Mouse (Mus musculus): ENCODE measurements around the gene Lars2. TPM values are rescaled to one million over a fixed set of nuclear protein-coding genes. Genes with fewer than 3 reads are reported as not detected.

Lars2 gene
- polyA plus RNA-seq, 1 experiment from 2014 or later: 1,217 TPM

DNA sequence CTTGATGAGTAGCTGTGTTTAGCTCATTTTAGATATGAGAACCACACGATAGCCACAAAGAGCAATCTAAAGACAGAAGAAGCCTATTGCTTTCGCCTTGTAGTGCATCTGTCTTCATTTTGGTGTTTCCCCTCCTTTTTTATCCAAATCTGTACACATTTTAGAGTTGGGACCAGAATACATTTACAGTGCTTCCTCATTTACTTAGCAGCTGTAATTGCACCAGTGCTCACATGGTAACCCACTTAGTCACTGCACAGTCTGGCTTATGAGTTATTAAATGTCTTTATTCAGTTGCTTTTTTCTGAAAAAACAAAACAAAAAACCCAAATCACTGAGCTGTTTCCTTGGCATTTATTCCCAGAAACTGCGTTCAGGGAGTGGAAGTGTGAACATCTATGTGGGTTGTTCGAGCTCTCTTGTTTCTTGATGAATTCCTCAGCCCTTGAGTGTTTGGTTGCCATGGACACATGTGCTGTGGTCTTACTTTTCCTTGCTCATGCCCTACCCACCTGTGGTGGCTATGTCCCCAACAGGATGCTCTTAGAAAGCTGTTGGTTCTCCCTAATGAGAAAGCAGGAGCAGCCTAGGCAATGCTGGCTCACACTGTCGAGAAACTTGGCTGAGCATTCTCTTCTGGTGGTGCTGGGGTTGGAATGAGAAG, 136.6 kb downstream of the Lars2 start:
- no peaks in the 10 kb centered on the region for H3K4me1 ChIP-seq (replicated peaks; ENCODE audit: control insufficient read depth, insufficient read depth, low read length)
- H3K36me3 ChIP-seq (ENCODE audit: control insufficient read depth, insufficient read depth, low read length): peaks cover 5% of the 10 kb centered on the region
- no peaks in the 10 kb centered on the region for H3K9me3 ChIP-seq (ENCODE audit: control insufficient read depth, low read length)
- WGBS: 86% methylated on average over 5 of the region's 5 CpGs
- ATAC-seq (replicated peaks; ENCODE audit: low FRiP score): no peak
- no peak overlapping the region for H3K9ac ChIP-seq (ENCODE audit: low read depth, low read length)
- no peak overlapping the region for H3K4me2 ChIP-seq
- no peaks in the 10 kb centered on the region for H3K27me3 ChIP-seq (replicated peaks; ENCODE audit: control insufficient read depth, insufficient read depth, low read length)
- no peak for DNase-seq (ENCODE audit: low spot score)
- H3K4me3 ChIP-seq (ENCODE audit: low read depth, low read length): no peak overlapping the region
- H3K27ac ChIP-seq (ENCODE audit: low read depth, low read length): no peak overlapping the region

DNA sequence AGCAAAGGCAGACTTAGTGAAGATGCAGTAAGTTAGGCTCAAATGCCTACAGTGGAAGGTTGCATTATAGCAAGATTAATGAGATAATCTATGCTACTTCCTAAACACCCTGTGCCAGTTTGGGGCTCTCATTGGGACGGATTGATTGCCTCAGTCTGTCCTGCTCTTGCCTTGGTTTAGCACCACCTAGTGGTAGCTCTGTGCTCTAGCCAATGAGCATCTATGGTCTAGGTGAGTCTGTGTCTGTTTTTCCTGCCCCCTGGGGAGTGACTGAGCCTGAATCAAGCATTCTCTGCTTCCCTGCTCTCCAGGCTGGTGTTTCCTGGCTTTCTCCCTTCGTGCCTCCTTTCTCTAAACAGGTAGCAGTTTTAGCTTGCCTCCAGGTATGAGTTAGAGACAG, 137.6 kb downstream of the Lars2 start:
- DNase-seq (ENCODE audit: low spot score) (no peak), ATAC-seq (replicated peaks; ENCODE audit: low FRiP score) (peak; percentile 71)
- WGBS: 10% methylated on average over 2 of the region's 2 CpGs

DNA sequence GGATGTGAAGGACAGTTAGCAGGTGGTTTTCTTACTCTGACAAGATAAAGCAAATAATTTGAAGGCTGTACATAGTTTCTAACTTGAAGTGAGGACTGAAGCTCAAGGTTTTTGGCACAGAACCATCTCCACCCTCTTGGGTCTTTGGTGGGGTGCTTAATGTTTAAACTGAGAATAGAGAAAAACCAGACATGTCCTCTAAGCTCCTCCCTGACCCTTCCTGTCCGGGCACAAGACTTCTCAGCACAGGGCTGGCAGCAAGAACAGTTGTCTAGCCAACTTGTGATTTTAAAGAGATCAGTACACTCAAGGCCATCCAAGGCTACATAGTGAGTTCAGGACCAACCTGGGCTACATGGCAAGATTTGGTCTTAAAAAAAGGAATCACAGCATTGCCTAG, 138.9 kb downstream of the Lars2 start:
- DNase-seq (ENCODE audit: low spot score) (no peak), ATAC-seq (replicated peaks; ENCODE audit: low FRiP score) (no peak)
- Histone ChIP-seq H3K4me1 (replicated peaks; ENCODE audit: control insufficient read depth, insufficient read depth, low read length) (no peaks in the 10 kb centered on the region), H3K27me3 (replicated peaks; ENCODE audit: control insufficient read depth, insufficient read depth, low read length) (no peaks in the 10 kb centered on the region), H3K27ac (ENCODE audit: low read depth, low read length) (no peak overlapping the region), H3K4me3 (ENCODE audit: low read depth, low read length) (no peak overlapping the region), H3K36me3 (ENCODE audit: control insufficient read depth, insufficient read depth, low read length) (peaks cover 4% of the 10 kb centered on the region), H3K9ac (ENCODE audit: low read depth, low read length) (no peak overlapping the region), H3K9me3 (ENCODE audit: control insufficient read depth, low read length) (no peaks in the 10 kb centered on the region), H3K4me2 (no peak overlapping the region)
- WGBS: 61% methylated on average over 1 of the region's 1 CpGs

More for the DNA sequence above, 137.6 kb downstream of the Lars2 start:
- H3K4me1 ChIP-seq (replicated peaks; ENCODE audit: control insufficient read depth, insufficient read depth, low read length): no peaks in the 10 kb centered on the region
- no peak overlapping the region for H3K27ac ChIP-seq (ENCODE audit: low read depth, low read length)
- H3K9ac ChIP-seq (ENCODE audit: low read depth, low read length): no peak overlapping the region
- H3K4me2 ChIP-seq: no peak overlapping the region
- H3K27me3 ChIP-seq (replicated peaks; ENCODE audit: control insufficient read depth, insufficient read depth, low read length): no peaks in the 10 kb centered on the region
- no peak overlapping the region for H3K4me3 ChIP-seq (ENCODE audit: low read depth, low read length)
- peaks cover 5% of the 10 kb centered on the region for H3K36me3 ChIP-seq (ENCODE audit: control insufficient read depth, insufficient read depth, low read length)
- no peaks in the 10 kb centered on the region for H3K9me3 ChIP-seq (ENCODE audit: control insufficient read depth, low read length)

DNA sequence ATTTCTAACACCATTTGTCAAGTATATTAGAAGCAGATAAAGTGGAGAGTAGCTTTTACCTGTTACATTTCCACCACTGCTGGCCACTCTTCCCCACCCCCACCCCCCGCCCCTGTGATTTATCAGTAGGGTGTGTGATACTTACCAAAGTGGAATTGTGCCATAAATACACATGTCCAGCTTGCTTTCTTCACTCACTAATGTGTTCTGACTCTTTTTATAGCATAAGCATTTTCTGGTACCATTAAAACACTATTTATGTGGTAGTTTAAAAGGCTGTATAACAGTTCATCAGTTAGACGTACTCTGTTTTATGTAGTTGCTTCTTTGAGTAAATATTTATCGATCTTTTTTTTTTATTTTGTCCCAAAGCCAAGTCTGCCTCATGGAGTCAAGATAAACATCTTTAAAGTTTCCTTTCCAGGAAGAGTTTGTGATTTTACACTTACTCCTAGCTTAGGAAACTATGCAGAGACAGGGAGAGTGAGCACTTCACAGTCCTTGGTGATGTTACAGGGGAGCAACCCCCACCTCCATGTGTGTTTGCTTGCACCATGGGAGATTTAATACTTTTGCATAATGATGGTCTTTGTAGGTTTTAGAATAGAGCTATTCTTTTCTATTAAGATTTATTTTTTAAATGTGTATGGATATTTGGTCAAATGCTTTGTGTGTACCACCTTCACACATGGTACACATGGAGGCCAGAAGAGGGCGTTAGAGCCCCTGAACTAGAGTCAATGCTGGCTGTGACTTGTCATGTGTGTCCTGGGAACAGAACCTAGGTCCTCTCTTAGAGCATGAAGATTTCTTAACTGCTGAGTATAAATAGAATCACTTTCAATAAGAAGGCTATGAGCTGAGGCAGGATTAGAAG, 139.8 kb downstream of the Lars2 start:
- Histone ChIP-seq H3K9ac (ENCODE audit: low read depth, low read length) (no peak overlapping the region), H3K4me2 (no peak overlapping the region), H3K36me3 (ENCODE audit: control insufficient read depth, insufficient read depth, low read length) (peaks cover 10% of the 10 kb centered on the region), H3K27ac (ENCODE audit: low read depth, low read length) (no peak overlapping the region), H3K4me3 (ENCODE audit: low read depth, low read length) (no peak overlapping the region), H3K27me3 (replicated peaks; ENCODE audit: control insufficient read depth, insufficient read depth, low read length) (no peaks in the 10 kb centered on the region), H3K9me3 (ENCODE audit: control insufficient read depth, low read length) (no peaks in the 10 kb centered on the region), H3K4me1 (replicated peaks; ENCODE audit: control insufficient read depth, insufficient read depth, low read length) (no peaks in the 10 kb centered on the region)
- no peak for DNase-seq (ENCODE audit: low spot score)
- WGBS: 76% methylated on average over 4 of the region's 4 CpGs
- no peak for ATAC-seq (replicated peaks; ENCODE audit: low FRiP score)

DNA sequence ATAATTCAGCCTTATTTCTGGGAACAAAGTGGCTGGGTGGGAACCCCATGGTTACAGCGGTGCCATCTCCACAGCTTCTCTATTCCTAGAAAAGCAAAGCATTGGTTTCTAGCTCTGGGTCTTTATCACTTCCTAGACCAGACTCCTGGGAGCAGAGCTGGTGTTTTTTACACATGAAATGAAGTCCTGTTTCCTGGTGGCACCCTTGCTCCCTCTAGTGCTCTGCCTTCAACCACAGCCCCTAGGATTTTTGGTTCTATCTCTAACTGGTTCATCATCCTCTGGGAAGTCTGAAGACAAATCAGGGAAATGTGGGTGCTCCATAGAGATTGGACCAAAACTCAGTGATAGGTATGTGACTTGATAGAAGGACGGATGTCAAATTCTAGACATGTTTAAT, 140.7 kb downstream of the Lars2 start:
- H3K9me3 ChIP-seq (ENCODE audit: control insufficient read depth, low read length): no peaks in the 10 kb centered on the region
- H3K27me3 ChIP-seq (replicated peaks; ENCODE audit: control insufficient read depth, insufficient read depth, low read length): no peaks in the 10 kb centered on the region
- no peaks in the 10 kb centered on the region for H3K4me1 ChIP-seq (replicated peaks; ENCODE audit: control insufficient read depth, insufficient read depth, low read length)
- ATAC-seq (replicated peaks; ENCODE audit: low FRiP score) (no peak), DNase-seq (ENCODE audit: low spot score) (no peak)
- WGBS: 80% methylated on average over 2 of the region's 2 CpGs
- H3K27ac ChIP-seq (ENCODE audit: low read depth, low read length): no peak overlapping the region
- H3K36me3 ChIP-seq (ENCODE audit: control insufficient read depth, insufficient read depth, low read length): peaks cover 16% of the 10 kb centered on the region
- no peak overlapping the region for H3K4me3 ChIP-seq (ENCODE audit: low read depth, low read length)
- no peak overlapping the region for H3K9ac ChIP-seq (ENCODE audit: low read depth, low read length)
- no peak overlapping the region for H3K4me2 ChIP-seq

DNA sequence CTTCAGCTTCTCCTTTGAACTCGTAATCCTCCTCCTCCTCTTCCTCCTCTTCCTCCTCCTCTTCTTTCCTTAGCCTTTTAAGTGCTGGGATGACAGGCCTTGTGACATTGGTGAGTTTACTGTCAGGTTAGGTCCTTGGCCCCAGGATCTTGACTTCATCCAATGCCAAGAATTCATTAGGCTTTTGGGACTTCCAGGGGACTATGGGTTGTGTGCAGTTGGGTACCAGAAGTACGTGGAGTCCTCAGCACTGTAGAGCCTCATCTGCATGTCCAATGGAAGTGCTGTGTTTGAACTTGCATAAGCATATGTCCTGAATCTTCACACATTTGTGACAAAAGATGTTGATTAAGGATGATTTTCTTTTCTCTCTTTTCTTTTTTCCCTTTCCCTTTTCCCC, 142.3 kb downstream of the Lars2 start:
- H3K4me1 ChIP-seq (replicated peaks; ENCODE audit: control insufficient read depth, insufficient read depth, low read length): no peaks in the 10 kb centered on the region
- H3K36me3 ChIP-seq (ENCODE audit: control insufficient read depth, insufficient read depth, low read length): peaks cover 17% of the 10 kb centered on the region; the same call in 1 of the 2 replicates
- no peak overlapping the region for H3K9ac ChIP-seq (ENCODE audit: low read depth, low read length)
- H3K4me3 ChIP-seq (ENCODE audit: low read depth, low read length): no peak overlapping the region
- no peak overlapping the region for H3K27ac ChIP-seq (ENCODE audit: low read depth, low read length)
- H3K4me2 ChIP-seq: no peak overlapping the region
- DNase-seq (ENCODE audit: low spot score): no peak
- ATAC-seq (replicated peaks; ENCODE audit: low FRiP score): no peak
- no peaks in the 10 kb centered on the region for H3K9me3 ChIP-seq (ENCODE audit: control insufficient read depth, low read length)
- H3K27me3 ChIP-seq (replicated peaks; ENCODE audit: control insufficient read depth, insufficient read depth, low read length): no peaks in the 10 kb centered on the region
- 90% methylated on average over 2 of the region's 2 CpGs for WGBS

DNA sequence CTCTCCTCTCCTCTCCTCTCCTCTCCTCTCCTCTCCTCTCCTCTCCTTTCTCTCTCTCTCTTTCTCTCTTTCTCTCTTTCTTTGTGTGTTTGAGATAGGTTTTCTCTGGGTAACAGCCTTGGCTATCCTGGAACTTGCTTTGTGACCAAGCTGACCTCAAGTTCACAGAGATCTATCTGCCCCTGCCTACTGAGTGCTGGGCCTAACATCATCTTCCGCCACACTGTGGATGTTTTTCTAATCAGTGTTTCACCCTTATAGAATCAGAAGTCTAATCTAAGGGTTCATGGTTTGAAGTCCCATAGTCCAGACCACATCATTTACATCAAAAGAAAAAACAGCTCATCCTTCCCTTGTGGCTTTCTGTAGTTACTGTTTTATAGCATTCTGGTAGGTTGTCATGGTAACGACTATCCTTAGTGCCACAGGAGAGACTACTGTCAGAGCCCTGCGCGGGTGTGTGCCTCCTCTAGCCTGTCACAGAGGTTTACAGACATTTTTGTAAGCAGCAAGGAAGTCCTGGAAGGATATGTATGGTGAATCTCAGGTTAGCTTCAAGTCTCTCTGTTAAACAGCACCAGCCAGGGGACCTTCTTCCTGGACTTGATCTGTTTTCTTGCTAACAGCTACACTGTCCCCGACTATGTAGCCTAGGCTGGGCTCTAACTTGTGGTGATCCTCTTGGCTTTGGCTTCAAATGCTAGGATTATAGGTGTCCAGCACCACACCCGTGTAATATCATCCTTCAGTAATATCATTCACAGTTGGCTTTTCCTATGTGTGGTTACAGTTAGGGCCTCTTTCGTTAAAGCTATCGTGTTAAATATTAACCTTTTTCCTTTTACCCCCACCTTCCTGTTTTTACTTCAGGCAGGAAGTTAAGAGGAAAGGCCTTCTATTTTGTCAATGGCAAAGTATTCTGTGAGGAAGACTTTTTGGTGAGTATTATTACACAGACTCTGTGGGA, 143.2 kb downstream of the Lars2 start:
- Histone ChIP-seq H3K4me2 (0 out of 2 replicates have a peak overlapping the region, but pooled peaks have one; percentile 8), H3K4me3 (ENCODE audit: low read depth, low read length) (no peak overlapping the region), H3K36me3 (ENCODE audit: control insufficient read depth, insufficient read depth, low read length) (peaks cover 17% of the 10 kb centered on the region; the same call in 1 of the 2 replicates), H3K9ac (ENCODE audit: low read depth, low read length) (no peak overlapping the region), H3K9me3 (ENCODE audit: control insufficient read depth, low read length) (no peaks in the 10 kb centered on the region), H3K4me1 (replicated peaks; ENCODE audit: control insufficient read depth, insufficient read depth, low read length) (no peaks in the 10 kb centered on the region), H3K27ac (ENCODE audit: low read depth, low read length) (peak overlapping the region; percentile 67; the same call in 1 of the 2 replicates), H3K27me3 (replicated peaks; ENCODE audit: control insufficient read depth, insufficient read depth, low read length) (no peaks in the 10 kb centered on the region)
- 71% methylated on average over 8 of the region's 8 CpGs for WGBS
- no peak for ATAC-seq (replicated peaks; ENCODE audit: low FRiP score)
- DNase-seq (ENCODE audit: low spot score): peak; percentile 25

DNA sequence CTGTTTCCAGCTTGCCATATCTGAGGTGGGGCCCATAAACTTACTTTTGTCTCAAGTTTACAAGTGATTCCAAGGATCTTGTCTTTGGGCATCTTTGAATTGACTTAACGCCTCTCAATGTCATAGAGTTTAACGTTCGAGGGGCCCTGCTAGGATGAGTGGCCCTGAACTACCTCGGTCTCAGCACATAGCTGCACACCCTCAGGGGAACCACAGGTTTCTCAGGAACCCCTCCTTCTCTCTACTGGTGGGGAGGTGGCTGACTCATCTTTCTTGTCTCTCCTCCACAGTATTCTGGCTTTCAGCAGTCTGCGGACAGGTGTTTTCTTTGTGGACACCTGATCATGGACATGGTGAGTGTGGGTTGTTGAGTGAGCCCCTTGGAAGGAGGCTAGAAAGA, 144.2 kb downstream of the Lars2 start:
- WGBS: 96% methylated on average over 5 of the region's 5 CpGs
- Histone ChIP-seq H3K4me1 (replicated peaks; ENCODE audit: control insufficient read depth, insufficient read depth, low read length) (no peaks in the 10 kb centered on the region), H3K4me2 (no peak overlapping the region), H3K9me3 (ENCODE audit: control insufficient read depth, low read length) (no peaks in the 10 kb centered on the region), H3K36me3 (ENCODE audit: control insufficient read depth, insufficient read depth, low read length) (peaks cover 17% of the 10 kb centered on the region; the same call in 1 of the 2 replicates), H3K27me3 (replicated peaks; ENCODE audit: control insufficient read depth, insufficient read depth, low read length) (no peaks in the 10 kb centered on the region), H3K4me3 (ENCODE audit: low read depth, low read length) (no peak overlapping the region), H3K9ac (ENCODE audit: low read depth, low read length) (no peak overlapping the region), H3K27ac (ENCODE audit: low read depth, low read length) (no peak overlapping the region)
- no peak for ATAC-seq (replicated peaks; ENCODE audit: low FRiP score)
- DNase-seq (ENCODE audit: low spot score): no peak

All from liver, embryonic 11.5 days (tissue).